Mouse (Mus musculus): ENCODE results near the gene Sgip1.

The Sgip1 gene

GRCm38 (mm10) chr4:102775596-102776270, 34.6 kb downstream of the Sgip1 start:
- DNase-seq: no peak

- no peak for DNase-seq
These were observed 38.8 kb downstream of the Sgip1 start for GRCm38 (mm10) chr4:102779902-102780301.

- DNase-seq: no peak
These were observed 42.1 kb downstream of the Sgip1 start for GRCm38 (mm10) chr4:102783063-102783748.

GRCm38 (mm10) chr4:102785158-102785557, 44.1 kb downstream of the Sgip1 start:
- no peak for DNase-seq

DNA sequence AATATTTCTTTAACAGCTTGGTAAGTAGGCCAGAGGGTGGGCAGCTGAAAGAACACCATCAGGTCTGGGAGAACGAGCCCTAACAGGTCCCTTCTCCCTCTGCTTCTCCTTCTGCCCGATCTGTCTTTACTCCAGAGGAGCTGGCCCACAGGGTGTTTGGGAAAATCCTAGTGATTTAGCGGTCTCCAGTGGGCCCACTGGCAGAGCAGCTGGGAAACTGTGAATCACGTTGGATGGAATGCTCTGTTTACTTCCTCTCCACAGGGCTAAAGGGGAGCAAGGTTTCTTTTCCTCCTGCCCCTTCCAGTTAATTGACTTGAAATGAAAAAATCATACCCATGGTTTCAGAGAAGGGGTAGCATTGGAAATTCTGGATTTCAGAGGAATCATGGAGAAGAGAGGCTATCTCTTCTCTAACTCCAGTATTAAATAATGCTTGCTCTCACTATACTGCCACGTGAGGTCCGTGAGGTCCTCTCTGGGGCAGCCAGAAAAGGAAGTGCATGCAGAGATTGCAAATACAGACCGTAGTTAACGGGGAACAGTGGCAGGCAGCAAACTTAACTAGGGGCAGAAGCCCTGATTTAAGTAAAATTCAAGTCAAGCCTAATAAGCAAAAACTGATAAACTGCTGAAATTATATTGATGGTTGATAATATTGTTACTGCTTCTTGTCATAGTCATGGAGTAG, 51.1 kb downstream of the Sgip1 start:
- no peak for DNase-seq

GRCm38 (mm10) chr4:102801471-102801870, 60.4 kb downstream of the Sgip1 start:
- no peak for DNase-seq

- no peak for DNase-seq
These were observed 60.8 kb downstream of the Sgip1 start for GRCm38 (mm10) chr4:102801936-102802335.

DNA sequence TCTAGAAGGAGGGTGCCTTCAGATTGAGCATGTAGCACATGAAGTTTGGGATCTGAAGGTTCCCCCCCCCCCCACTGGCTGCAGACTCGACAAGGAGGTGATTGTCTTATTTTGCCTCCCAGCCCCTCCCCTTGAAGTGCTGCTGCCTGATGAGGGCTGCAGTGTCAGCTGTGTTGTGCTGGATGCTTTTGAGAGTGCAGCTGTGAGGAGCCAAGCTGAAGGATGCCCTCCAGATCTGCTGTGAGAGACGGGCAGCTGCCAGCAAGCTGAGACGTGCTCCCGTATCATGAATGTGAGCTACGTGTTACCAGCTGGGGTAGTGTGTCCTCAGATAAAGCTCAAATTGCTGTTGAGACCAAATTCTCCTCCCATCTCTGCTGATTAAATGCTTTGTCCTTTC, 63.5 kb downstream of the Sgip1 start:
- no peak for DNase-seq

- DNase-seq: no peak
These were observed 65.9 kb downstream of the Sgip1 start for GRCm38 (mm10) chr4:102806987-102807386.

GRCm38 (mm10) chr4:102808258-102808657, 67.2 kb downstream of the Sgip1 start:
- no peak for DNase-seq

DNA sequence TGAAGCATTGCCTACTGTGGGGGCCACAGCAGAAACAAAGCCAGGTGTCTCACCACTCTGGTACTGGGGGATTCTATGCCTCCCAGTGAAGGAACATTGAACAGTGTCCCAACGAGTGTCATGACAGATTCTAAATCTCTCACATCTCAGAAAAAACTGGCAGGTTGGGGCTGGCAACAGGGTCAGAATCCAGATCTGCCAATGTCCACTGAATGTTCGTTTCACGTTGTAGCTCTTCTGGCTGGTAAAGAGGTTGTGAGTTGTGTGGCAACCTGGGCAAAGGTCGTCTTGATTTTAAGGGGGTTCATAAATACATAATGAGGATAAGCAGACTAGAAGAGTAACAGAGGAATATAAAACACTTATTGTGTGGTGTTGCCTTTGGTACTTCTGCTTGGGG, 68.2 kb downstream of the Sgip1 start:
- no peak for DNase-seq

GRCm38 (mm10) chr4:102810277-102810676, 69.2 kb downstream of the Sgip1 start:
- no peak for DNase-seq

GRCm38 (mm10) chr4:102811007-102811805, 70.1 kb downstream of the Sgip1 start:
- DNase-seq: no peak

- no peak for DNase-seq
These were observed 72.2 kb downstream of the Sgip1 start for GRCm38 (mm10) chr4:102813346-102813745.

GRCm38 (mm10) chr4:102821786-102822185, 80.7 kb downstream of the Sgip1 start:
- DNase-seq: no peak

- DNase-seq: no peak
These were observed 83.4 kb downstream of the Sgip1 start for GRCm38 (mm10) chr4:102824494-102824893.

GRCm38 (mm10) chr4:102826159-102826558, 85.1 kb downstream of the Sgip1 start:
- no peak for DNase-seq

DNA sequence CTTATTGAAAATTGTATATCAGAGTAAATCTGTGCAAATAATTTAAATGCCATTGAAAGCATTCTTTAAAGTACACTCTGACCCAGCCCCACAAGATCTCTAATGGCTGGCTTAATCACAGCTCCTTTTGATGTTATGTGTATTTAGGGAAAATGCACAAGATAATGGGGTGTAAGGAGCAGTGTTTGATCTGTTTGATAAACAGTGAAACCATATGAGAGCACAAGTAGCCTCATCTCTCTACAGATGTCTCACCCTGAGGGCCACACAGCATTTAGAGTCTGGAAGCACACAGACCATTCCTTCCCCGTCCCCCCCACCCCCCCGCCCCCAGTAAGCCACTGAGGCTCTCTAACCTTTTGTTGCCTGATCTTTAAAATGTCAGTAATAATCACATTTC, 87.4 kb downstream of the Sgip1 start:
- DNase-seq: no peak

- DNase-seq: no peak
These were observed 92.1 kb downstream of the Sgip1 start for GRCm38 (mm10) chr4:102833191-102833590.

- no peak for DNase-seq
These were observed 92.6 kb downstream of the Sgip1 start for GRCm38 (mm10) chr4:102833726-102834125.

DNA sequence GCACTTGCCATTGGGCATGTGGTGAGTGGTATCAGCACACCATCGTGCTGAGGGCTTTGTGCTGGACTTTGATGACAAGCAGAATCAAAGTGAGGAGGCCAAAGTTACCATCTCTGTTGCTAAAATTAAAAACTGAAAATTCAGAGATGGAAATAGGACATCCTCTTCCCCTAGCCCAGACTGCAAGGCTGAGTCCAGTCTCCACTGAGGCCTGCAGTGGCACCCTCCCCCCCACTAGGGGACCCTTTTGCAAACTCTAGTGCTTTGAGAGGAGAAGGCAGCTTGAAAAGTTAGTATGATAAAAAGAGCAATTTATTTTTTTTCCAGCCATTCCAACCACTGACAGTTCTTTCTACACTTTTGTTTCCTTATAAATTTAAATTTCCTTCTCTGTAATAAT, 93.6 kb downstream of the Sgip1 start:
- no peak for DNase-seq

DNA sequence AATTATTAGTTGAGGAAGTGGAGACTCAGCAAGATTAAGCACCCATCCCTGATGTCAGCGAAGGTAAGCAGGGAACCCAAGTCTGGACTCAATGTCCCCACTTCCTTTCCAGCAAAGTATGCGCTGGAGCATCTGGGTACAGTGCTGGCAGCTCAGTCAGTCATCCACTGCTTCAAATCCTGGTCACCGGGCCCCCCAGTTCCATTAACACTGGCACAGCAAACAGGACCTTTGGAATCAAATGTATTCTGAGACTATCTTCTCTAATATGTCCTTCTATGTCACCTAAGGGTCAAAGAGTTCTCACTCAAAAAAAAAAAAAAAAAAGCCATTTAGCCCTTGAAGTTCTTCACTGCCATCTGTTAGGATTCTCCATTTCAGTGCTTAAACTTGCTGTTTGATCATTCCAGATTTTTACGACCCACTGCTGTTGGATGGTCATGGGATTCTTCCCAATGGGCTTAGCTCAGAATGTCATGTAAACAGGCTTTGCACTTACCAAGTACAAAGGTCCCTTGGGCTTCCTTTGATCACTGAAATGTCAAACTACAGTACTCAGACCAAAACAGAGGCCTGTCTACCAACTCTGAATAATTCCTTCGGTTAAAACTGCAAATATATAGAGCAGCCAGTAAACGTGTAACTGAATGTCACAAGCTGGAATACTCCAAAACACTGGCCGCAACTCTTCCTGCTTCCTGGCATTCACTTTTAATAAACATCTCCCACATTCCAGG, 99.1 kb downstream of the Sgip1 start:
- no peak for DNase-seq
